Mouse (Mus musculus) B cell, adult 62 days (primary cell): ENCODE measurements around the gene Il18bp. TPM values are rescaled to one million over a fixed set of nuclear protein-coding genes. Genes with fewer than 3 reads are reported as not detected.

Source experiments
- total RNA-seq: library from RNA; stranded (reverse); gene quantifications from 4 replicates; pipeline ENCODE4 v1.2.4, GENCODE M21; 2023

The Il18bp gene
- 9.7 to 11.7 TPM (median 10.0 TPM) in 4 replicates for total RNA-seq

DNA sequence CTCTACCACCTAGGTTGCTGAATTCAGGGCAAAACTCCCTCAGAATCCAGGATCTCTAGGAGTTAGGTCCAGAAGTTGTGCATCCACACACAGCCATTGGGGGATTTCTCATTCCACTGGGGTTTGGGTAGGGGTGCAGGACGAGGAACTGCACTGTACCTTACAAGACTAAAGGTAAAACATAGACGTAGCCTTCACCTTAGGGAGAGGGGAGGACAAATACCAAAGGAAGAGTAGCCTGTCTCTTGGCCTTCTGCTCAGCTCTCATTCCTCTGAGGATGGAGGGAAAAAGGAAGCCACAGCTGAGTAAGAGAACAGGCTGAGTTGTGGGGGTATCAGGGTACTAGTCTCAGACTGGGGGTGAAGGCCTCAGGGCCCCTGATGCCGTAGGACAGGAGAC lies at the start of gene Il18bp:
Il18bp (minus strand) TSS at position 101 of the 400 bp plus-strand sequence.

DNA sequence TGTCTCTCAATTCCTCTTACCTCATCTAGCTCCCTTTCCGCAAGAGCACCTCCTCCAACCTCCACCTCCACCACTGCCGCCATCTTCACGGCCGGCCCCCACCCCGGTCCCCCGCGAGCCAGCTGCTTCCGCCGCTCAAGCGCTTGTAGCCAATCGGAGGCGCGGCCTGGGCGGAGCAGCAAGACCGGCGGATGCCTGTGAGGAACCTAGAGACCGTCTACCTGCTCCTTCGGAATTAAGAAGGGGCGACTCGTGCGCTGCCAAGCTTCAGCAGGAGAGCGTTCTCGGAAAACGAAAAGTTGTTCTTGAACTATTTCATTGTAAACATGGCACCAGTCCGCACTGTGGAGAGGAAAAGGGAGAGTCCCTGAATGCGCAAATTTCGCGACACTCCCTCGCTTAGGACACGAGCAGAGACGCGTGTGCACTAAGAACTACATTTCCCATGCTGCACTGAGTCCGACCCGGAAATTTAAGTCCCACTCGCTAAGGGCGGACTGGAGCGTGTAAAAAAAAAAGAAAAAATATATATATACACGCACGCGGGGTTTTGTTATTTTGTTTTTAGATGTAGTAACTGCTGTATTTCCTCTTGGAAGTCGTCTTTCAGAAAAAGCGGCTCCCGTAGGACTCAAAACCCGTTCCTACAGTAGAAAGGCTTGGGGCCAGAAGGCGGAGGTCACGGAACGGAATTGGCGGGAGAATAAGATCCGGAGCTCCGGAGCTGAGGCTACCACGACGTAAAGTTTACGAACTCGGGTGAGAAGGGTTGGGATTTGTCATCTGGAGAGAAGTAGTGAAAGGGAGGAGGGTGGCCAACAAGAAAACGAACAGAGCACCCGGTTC lies 46.8 kb upstream of the Il18bp start, which contains the start of the genes Rnf121, Xndc1 and Xntrpc:
Rnf121 (minus strand) TSS at position 424 of the 846 bp plus-strand sequence.
Xndc1 (plus strand) TSS at position 466 of the 846 bp plus-strand sequence.
Xntrpc (plus strand) TSS at position 668 of the 846 bp plus-strand sequence.

Other genes starting within 250 kb of the Il18bp start
- gene Phox2a, start 200.4 kb downstream of the Il18bp start, total RNA-seq: not detected in 4 replicates
- 42.4 to 55.9 TPM (median 50.3 TPM) in 4 replicates for gene Inppl1, start 180.5 kb downstream of the Il18bp start, total RNA-seq
- gene Folr2, start 161.5 kb downstream of the Il18bp start, total RNA-seq: 1.0 to 2.5 TPM (median 1.3 TPM) in 3 of 4 replicates, not detected in the other
- 100 to 130 TPM (median 106 TPM) in 4 replicates for gene Anapc15, start 155.0 kb downstream of the Il18bp start, total RNA-seq
- not detected in 4 replicates for gene Folr1, start 147.9 kb downstream of the Il18bp start, total RNA-seq
- gene Lamtor1, start 112.8 kb downstream of the Il18bp start, total RNA-seq: 74.8 to 82.1 TPM (median 78.5 TPM) in 4 replicates
- 0.25 to 0.54 TPM (median 0.52 TPM) in 3 of 4 replicates, not detected in the other for gene Tomt, start 112.3 kb downstream of the Il18bp start, total RNA-seq
- gene Lrrc51, start 84.8 kb downstream of the Il18bp start, total RNA-seq: 1.1 to 1.7 TPM (median 1.2 TPM) in 3 of 4 replicates, not detected in the other
- gene Numa1, start 84.6 kb downstream of the Il18bp start, total RNA-seq: 250 to 265 TPM (median 256 TPM) in 4 replicates
- 32.5 to 44.3 TPM (median 36.8 TPM) in 4 replicates for gene Rnf121, start 46.8 kb upstream of the Il18bp start, total RNA-seq
- gene Xndc1, start 46.8 kb upstream of the Il18bp start, total RNA-seq: 39.4 to 46.9 TPM (median 44.4 TPM) in 4 replicates
- gene Xntrpc, start 47.0 kb upstream of the Il18bp start, total RNA-seq: 4.9 to 6.8 TPM (median 5.7 TPM) in 4 replicates
- 2.2 to 3.1 TPM (median 2.6 TPM) in 4 replicates for gene Trpc2, start 64.4 kb upstream of the Il18bp start, total RNA-seq
- gene Art1, start 83.1 kb upstream of the Il18bp start, total RNA-seq: not detected in 4 replicates
- 4.7 to 6.9 TPM (median 5.2 TPM) in 4 replicates for gene Art5, start 90.8 kb upstream of the Il18bp start, total RNA-seq
- gene Chrna10, start 98.1 kb upstream of the Il18bp start, total RNA-seq: 0.21 TPM in 1 of 4 replicates, not detected in the others
- 124 to 129 TPM (median 126 TPM) in 4 replicates for gene Nup98, start 191.5 kb upstream of the Il18bp start, total RNA-seq
- 39.5 to 63.9 TPM (median 63.0 TPM) in 4 replicates for gene Pgap2, start 191.5 kb upstream of the Il18bp start, total RNA-seq
- gene Rhog, start 237.4 kb upstream of the Il18bp start, total RNA-seq: 127 to 136 TPM (median 134 TPM) in 4 replicates
- gene Stim1, start 249.1 kb upstream of the Il18bp start, total RNA-seq: 82.7 to 85.7 TPM (median 83.3 TPM) in 4 replicates